Mouse (Mus musculus) lung, embryonic 15.5 days (tissue): ENCODE measurements at regions not wholly inside any gene's neighbourhood (a gene's known extent, or its start where the extent isn't known, plus 50 kb on each side); places are given as distances from the start of the nearest gene placed in this dataset.

Experiments
- ATAC-seq: fragments of 200-750 bp; cut with Nextera tagmentation; 2 replicates; pipeline ENCODE4 v1.8.0; 2017; ENCODE audit warnings: moderate number of reproducible peaks, borderline replicate concordance; ENCODE audit not compliant: low FRiP score, low TSS enrichment; ENCODE audit errors: extremely low read depth
- H3K27ac ChIP-seq: fragments of 300-500 bp; sonication (generic); 2 replicates; pipeline ENCODE4 v1.5.1; 2015; ENCODE audit warnings: moderate library complexity, mild to moderate bottlenecking, inconsistent platforms
- H3K27me3 ChIP-seq: fragments of 300-500 bp; sonication (generic); 2 replicates; pipeline ENCODE4 v1.6.1; 2015; ENCODE audit warnings: inconsistent platforms
- H3K36me3 ChIP-seq: fragments of 300-500 bp; sonication (generic); 2 replicates; pipeline ENCODE4 v1.6.1; 2015; ENCODE audit warnings: inconsistent platforms
- H3K4me1 ChIP-seq: fragments of 300-500 bp; sonication (generic); 2 replicates; pipeline ENCODE4 v1.6.1; 2015; ENCODE audit warnings: inconsistent platforms
- H3K4me2 ChIP-seq: fragments of 300-500 bp; sonication (generic); 2 replicates; pipeline ENCODE4 v1.6.1; 2015; ENCODE audit warnings: inconsistent platforms, mild to moderate bottlenecking, moderate library complexity
- H3K4me3 ChIP-seq: fragments of 300-500 bp; sonication (generic); 2 replicates; pipeline ENCODE4 v1.5.1; 2015; ENCODE audit warnings: mild to moderate bottlenecking, inconsistent platforms
- H3K9ac ChIP-seq: fragments of 300-500 bp; sonication (generic); 2 replicates; pipeline ENCODE4 v1.6.1; 2015; ENCODE audit warnings: inconsistent platforms
- H3K9me3 ChIP-seq: fragments of 300-500 bp; sonication (generic); 2 replicates; pipeline ENCODE4 v1.6.1; 2016; ENCODE audit warnings: inconsistent platforms
- whole genome bisulfite sequencing: fragments of 180-500 bp; shearing (Covaris S2); methylation state at CpG from one replicate; pipeline ENCODE4 v1.1.7; 2015; 5-methylcytosine and 5-hydroxymethylcytosine counted together

DNA sequence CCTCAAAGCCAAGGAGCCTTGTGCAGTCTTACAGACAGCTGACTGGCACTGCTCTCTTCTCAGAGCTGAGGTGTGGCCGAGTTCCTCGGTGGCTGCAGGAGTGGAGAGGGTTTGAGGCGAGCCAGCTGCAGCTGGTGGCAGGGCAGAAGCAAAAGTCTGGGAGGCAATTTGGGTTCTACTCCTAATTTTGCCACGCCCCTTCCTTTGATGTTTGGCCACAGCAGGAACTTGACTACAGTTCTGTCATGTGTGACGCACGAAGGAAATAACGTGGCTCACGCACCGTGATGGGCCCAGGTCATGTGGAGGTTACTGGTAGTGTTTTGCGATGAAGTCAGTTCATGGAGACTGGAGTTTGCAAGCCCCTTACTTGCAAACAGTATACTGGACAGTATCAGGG lies 116.9 kb upstream of the Prickle1 start:
- H3K9ac ChIP-seq = no peak overlapping the region
- WGBS = 42% methylated on average over 10 of the region's 10 CpGs
- H3K4me1 ChIP-seq = peaks cover 23% of the 10 kb centered on the region
- H3K9me3 ChIP-seq = no peaks in the 10 kb centered on the region
- no peak overlapping the region for H3K4me3 ChIP-seq
- H3K27me3 ChIP-seq = no peaks in the 10 kb centered on the region
- ATAC-seq = peak; percentile 43; the same call in 1 of the 2 replicates
- H3K36me3 ChIP-seq = no peaks in the 10 kb centered on the region
- peak overlapping the region; percentile 76 for H3K27ac ChIP-seq
- no peak overlapping the region for H3K4me2 ChIP-seq

DNA sequence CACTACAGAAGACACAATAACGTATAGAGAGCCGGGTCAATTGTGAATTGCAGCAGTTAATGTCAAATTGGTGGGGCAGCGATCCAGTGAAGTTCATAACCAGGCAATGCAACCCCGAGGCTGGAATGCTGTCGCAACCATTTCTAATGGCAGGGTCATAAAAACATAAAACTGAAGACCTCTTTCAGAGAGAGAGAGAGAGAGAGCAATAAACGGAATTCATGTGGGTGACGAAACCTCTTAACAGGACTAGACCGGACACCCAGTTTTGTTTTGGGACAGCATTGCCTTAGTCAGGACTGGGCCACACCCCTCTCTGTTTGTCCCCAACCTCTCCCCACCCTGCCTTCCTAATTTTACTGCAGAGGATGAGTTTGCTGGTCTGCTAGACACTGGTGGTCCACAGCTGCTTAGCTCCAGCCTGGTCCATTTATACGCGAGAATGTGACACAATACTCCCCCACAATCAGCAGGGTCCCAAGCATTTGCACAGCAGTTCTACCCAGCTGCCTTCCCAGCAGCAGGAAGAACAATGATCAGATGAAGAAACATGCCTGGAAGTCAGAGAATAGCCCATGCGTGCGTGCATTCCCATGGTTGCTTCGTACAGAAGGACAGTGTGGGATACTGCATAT lies 115.6 kb upstream of the Prickle1 start:
- Histone ChIP-seq H3K9ac (no peak overlapping the region), H3K4me1 (peaks cover 34% of the 10 kb centered on the region)
- 67% methylated on average over 13 of the region's 13 CpGs for WGBS

DNA sequence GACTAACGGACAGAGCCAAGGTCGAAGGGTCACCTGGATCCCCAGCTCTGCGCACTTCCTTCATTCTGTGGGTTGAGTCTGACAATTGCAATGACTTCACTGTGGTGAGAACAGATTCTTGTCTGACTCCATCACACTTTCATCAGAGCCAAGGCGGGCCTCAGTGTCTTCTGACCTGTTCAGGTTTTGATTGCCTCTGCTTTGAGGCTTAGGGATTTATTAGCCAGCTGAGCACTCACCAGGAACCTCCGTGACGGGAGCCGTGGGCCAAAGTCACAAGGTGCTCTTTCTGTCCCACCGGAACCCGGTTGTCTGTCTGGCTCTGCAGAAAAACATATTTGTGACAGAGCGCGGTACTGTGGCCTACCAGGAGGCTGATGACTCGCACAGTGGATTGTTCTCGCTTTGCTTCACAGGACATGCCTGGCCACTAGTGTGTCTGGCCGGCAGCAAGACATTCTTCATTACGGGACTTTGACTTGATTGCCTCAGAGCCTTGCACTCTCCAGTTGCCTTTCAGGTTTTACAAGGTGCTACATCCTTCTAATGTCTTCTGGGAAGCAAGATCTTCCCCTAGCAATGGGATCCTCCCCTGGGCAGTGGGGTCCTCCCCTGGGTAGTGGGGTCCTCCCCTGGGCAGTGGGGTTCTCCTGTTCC lies 114.9 kb upstream of the Prickle1 start:
- Histone ChIP-seq H3K4me1 (peaks cover 40% of the 10 kb centered on the region), H3K27ac (0 out of 2 replicates have a peak overlapping the region, but pooled peaks have one; percentile 42), H3K4me3 (no peak overlapping the region), H3K27me3 (no peaks in the 10 kb centered on the region), H3K9ac (no peak overlapping the region), H3K9me3 (no peaks in the 10 kb centered on the region), H3K4me2 (no peak overlapping the region), H3K36me3 (no peaks in the 10 kb centered on the region)
- 90% methylated on average over 15 of the region's 15 CpGs for WGBS
- ATAC-seq = no peak

More for the DNA sequence above, 115.6 kb upstream of the Prickle1 start:
- no peaks in the 10 kb centered on the region for H3K36me3 ChIP-seq
- no peaks in the 10 kb centered on the region for H3K27me3 ChIP-seq
- H3K4me2 ChIP-seq = no peak overlapping the region
- no peak overlapping the region for H3K4me3 ChIP-seq
- H3K27ac ChIP-seq = peak overlapping the region; percentile 42; the same call in 1 of the 2 replicates
- ATAC-seq = no peak
- H3K9me3 ChIP-seq = no peaks in the 10 kb centered on the region

DNA sequence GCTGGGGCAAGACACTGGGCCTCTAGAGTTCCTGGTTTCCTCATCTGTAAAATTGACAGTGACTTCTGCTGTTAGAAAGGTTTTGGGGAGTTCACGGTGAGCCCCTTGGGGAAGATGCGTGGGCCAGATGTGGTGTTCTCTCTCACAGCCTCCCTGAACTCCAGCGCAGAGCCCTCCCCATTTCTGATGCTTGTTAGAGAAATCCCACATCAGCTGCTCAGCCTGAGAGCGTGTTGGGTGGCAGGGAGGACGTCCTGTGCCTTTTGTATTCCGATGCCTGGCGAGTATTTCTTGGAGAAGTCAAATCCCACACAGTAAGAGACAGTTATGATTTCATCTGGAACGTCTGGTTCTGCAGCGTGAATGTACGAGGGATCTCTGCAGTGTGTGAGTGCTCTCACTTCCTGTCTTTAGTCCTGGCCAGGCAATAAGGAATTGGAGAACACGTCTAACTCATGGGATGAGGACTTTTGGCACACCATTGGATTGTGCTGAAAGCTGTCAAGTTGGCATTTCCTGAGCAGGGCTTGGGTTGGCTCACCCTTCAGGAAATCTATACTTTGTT lies 110.8 kb upstream of the Prickle1 start:
- H3K27ac ChIP-seq = peak overlapping the region; percentile 15; the same call in 1 of the 2 replicates
- WGBS = 47% methylated on average over 11 of the region's 11 CpGs
- no peak overlapping the region for H3K4me3 ChIP-seq
- no peaks in the 10 kb centered on the region for H3K9me3 ChIP-seq
- peak; percentile 46; the same call in 1 of the 2 replicates for ATAC-seq
- no peaks in the 10 kb centered on the region for H3K36me3 ChIP-seq
- H3K9ac ChIP-seq = no peak overlapping the region
- H3K4me1 ChIP-seq = peaks cover 22% of the 10 kb centered on the region
- no peaks in the 10 kb centered on the region for H3K27me3 ChIP-seq
- H3K4me2 ChIP-seq = no peak overlapping the region

DNA sequence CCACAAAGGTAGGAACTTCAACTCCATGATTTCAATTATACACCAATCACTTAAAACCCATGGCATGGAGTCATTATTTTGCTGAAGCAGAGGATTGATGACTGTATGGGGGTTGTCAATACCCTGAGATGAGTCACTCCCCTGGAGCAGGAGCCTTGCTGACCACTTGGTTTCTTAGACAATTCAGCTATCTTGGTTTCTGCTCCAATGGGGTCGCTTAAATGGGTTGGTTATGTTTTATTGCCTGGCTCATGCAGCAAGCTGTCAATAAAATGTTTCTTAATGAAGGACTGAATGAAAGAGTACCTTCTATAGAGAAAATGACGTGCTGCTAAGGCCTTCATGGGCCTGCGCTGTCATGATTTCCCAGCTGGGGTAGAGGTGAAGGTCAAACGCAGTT lies 110.0 kb upstream of the Prickle1 start:
- no peak for ATAC-seq
- Histone ChIP-seq H3K36me3 (no peaks in the 10 kb centered on the region), H3K9me3 (no peaks in the 10 kb centered on the region), H3K27me3 (no peaks in the 10 kb centered on the region), H3K4me1 (peaks cover 20% of the 10 kb centered on the region), H3K4me3 (no peak overlapping the region), H3K4me2 (no peak overlapping the region), H3K9ac (no peak overlapping the region), H3K27ac (no peak overlapping the region)
- 79% methylated on average over 4 of the region's 4 CpGs for WGBS

DNA sequence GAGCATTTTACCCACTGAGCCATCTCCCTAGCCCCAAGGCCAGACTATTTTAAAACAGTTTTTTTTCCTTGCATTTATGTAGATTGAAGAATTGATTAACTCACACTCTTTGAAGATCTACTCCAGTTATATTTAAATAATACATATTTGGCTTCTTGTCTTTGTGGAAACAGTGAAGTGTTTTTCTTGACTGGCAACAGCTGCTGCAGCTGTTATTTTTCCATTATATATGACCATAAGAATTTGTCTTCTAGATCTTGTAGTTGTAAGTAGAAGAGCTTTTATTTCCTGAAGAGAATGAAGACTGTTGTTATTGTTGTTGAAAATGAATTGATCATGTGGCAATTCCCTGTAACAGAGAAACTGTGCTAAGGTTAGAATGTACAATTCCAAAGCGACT lies 109.4 kb upstream of the Prickle1 start:
- ATAC-seq = no peak
- WGBS = 97% methylated on average over 1 of the region's 1 CpGs
- Histone ChIP-seq H3K4me3 (no peak overlapping the region), H3K9ac (no peak overlapping the region), H3K27ac (0 out of 2 replicates have a peak overlapping the region, but pooled peaks have one; percentile 11), H3K9me3 (no peaks in the 10 kb centered on the region), H3K27me3 (no peaks in the 10 kb centered on the region), H3K4me2 (no peak overlapping the region), H3K36me3 (no peaks in the 10 kb centered on the region), H3K4me1 (peaks cover 22% of the 10 kb centered on the region)

DNA sequence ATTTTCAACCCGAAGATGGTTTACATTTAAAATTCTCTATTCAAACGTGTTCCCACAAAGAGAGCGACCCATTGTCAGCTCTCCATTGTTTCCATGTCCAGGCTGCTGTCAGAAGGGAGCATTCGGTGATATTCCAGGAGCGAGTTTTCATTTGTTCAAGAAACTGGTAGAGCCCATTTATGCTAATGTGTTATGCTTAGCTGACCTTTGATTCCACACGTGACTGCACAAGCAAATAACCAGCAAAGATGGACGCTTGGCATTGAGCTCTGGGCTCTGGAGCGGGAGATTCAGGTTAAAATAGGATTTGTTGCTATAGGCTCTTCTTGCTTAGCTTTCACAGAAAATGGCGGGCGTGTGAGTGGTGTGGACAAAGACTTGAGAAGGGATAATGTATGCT lies 105.3 kb upstream of the Prickle1 start:
- no peaks in the 10 kb centered on the region for H3K9me3 ChIP-seq
- no peak overlapping the region for H3K9ac ChIP-seq
- H3K36me3 ChIP-seq = no peaks in the 10 kb centered on the region
- WGBS = 87% methylated on average over 10 of the region's 10 CpGs
- no peaks in the 10 kb centered on the region for H3K27me3 ChIP-seq
- no peak overlapping the region for H3K4me3 ChIP-seq
- no peak overlapping the region for H3K4me2 ChIP-seq
- no peak overlapping the region for H3K27ac ChIP-seq
- no peak for ATAC-seq
- H3K4me1 ChIP-seq = peaks cover 38% of the 10 kb centered on the region

DNA sequence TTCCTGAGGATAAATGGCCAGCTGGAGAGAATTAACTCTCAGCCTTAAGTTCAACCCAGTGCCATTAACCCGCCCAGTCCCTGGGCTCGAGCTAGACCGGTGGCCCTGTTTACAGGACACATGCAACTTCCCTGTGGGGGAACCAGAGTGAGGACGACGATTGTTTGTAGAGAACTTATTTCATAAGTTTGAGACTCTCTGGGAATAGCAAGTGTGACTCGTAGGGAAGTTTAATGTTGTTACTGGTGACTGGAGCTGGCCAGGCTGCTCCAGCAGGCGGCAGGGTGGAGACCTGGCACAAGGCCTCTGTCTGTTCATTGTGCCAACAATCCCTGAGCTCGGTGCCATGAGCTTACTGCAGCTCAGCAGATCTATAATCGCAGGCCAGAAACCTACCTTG lies 104.3 kb upstream of the Prickle1 start:
- Histone ChIP-seq H3K4me2 (no peak overlapping the region), H3K9ac (no peak overlapping the region), H3K4me1 (peaks cover 31% of the 10 kb centered on the region), H3K9me3 (no peaks in the 10 kb centered on the region), H3K4me3 (no peak overlapping the region), H3K27ac (peak overlapping the region; percentile 41), H3K36me3 (no peaks in the 10 kb centered on the region), H3K27me3 (no peaks in the 10 kb centered on the region)
- 30% methylated on average over 9 of the region's 9 CpGs for WGBS
- ATAC-seq = peak; percentile 44; the same call in 1 of the 2 replicates

DNA sequence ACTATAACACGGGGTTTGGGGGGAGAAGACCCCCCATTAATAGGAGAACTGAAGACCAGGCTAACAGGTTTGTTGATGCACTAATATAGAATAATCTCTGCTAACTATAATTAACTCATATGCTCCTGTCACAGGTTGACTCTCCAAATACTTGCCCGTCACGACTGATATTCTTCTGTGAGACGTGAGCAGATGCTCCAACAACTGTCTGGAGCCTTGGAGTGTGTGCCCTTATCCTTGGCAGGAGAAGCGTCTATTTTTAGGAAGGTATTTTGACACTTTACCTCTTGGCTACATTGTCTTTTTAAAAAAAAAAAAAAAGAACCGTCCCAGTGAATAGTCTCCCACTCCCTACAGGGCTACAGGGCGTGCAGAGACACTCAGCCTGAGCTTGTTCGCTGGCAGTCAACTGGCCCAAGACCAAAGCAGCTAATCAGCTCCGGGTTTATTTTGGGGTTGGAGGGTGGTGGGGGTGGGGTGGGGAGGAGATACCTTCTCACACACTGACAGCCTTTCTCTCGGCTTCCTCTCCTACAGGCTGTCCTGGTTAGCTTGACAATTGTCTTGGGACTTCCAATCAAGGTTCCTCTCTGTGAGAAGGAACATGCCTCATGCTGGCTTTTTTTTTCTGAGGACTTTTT lies 102.6 kb upstream of the Prickle1 start:
- Histone ChIP-seq H3K36me3 (no peaks in the 10 kb centered on the region), H3K27ac (peak overlapping the region; percentile 74), H3K27me3 (no peaks in the 10 kb centered on the region), H3K4me3 (no peak overlapping the region), H3K4me2 (peak overlapping the region; percentile 39), H3K9ac (no peak overlapping the region), H3K9me3 (no peaks in the 10 kb centered on the region), H3K4me1 (peaks cover 31% of the 10 kb centered on the region)
- WGBS = 19% methylated on average over 10 of the region's 10 CpGs
- ATAC-seq = peak; percentile 90

DNA sequence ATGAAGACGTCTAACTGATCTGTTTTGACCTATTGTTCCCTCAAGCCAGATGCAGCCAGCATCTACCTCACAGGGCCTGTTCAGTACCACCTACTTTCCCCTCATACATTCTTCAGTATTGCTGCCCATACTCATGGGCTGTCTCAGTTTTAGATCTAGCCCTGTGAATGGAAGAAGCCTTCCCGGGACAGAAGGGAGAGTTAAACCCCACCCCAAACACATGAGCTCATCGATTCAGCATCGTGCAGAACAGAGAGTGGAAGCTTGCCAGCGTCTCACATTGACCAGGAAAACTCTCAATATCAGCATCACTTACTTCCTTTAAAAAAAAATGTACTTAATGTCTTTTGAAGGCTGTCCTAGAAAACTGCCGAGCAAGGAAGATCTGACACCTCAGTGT lies 95.0 kb upstream of the Prickle1 start:
- ATAC-seq = no peak
- WGBS = 29% methylated on average over 6 of the region's 6 CpGs
- Histone ChIP-seq H3K27ac (no peak overlapping the region), H3K4me3 (no peak overlapping the region), H3K9ac (no peak overlapping the region), H3K27me3 (no peaks in the 10 kb centered on the region), H3K4me1 (peaks cover 5% of the 10 kb centered on the region; the same call in 1 of the 2 replicates), H3K36me3 (no peaks in the 10 kb centered on the region), H3K4me2 (no peak overlapping the region), H3K9me3 (no peaks in the 10 kb centered on the region)

DNA sequence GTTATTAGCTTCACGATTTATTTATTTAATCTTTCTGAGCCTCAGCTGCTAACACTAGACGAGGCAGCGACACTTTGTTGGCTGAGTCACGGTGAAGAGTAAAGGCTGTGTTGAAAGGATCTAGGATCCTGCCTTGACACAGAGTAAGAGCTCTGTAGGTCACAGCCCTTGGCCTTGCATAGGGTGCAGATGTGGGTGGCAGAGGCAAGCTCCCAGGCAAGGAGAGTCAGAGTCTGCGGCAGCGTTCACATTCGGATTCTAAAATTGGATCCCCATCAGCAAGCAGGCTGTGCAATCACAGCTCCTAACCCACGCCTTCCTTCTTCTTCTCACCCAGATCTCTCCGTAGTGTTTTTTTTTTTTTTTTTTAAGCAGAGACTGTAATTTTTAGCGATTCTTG lies 94.3 kb upstream of the Prickle1 start:
- Histone ChIP-seq H3K9me3 (no peaks in the 10 kb centered on the region), H3K36me3 (no peaks in the 10 kb centered on the region), H3K27me3 (no peaks in the 10 kb centered on the region), H3K4me1 (peaks cover 5% of the 10 kb centered on the region; the same call in 1 of the 2 replicates), H3K4me2 (no peak overlapping the region), H3K4me3 (no peak overlapping the region), H3K9ac (no peak overlapping the region), H3K27ac (no peak overlapping the region)
- WGBS = 56% methylated on average over 10 of the region's 10 CpGs
- ATAC-seq = no peak; the same call in 1 of the 2 replicates

DNA sequence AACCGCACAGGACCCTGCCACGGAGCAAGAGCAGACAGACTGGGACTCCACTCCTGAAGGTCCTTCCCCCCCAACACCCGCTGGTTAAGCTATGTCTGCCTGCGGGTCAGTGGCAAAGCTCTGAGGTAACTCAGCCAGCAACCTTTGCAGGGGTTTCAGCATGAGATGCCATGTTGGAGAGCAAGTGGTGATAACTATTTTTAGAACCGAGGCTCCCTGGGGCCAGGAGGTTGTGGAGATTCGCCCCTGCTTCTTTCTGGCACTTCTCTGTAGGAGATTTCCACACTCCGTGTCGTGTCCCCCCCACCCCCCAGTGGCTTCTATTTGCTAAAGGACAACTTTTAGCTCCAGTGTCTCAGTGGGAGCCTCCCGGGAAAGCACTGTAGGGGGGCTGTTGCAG lies 90.7 kb upstream of the Prickle1 start:
- WGBS = 40% methylated on average over 9 of the region's 9 CpGs
- Histone ChIP-seq H3K27me3 (no peaks in the 10 kb centered on the region), H3K4me3 (no peak overlapping the region), H3K36me3 (no peaks in the 10 kb centered on the region), H3K9me3 (no peaks in the 10 kb centered on the region), H3K4me1 (peaks cover 11% of the 10 kb centered on the region), H3K27ac (no peak overlapping the region), H3K9ac (no peak overlapping the region), H3K4me2 (no peak overlapping the region)
- ATAC-seq = no peak
